Mouse (Mus musculus): Measurements from ENCODE around the gene Pum2. TPM values are rescaled to one million over a fixed set of nuclear protein-coding genes. Genes with fewer than 3 reads are reported as not detected.
"Not testable (repeated sequence)": the region's sequence is repeated elsewhere in the genome, so short reads cannot be mapped to it uniquely, and the experiment has no call there.

The Pum2 gene
- polyA plus RNA-seq, 1 experiment from 2014 or later = 41.0 TPM

DNA sequence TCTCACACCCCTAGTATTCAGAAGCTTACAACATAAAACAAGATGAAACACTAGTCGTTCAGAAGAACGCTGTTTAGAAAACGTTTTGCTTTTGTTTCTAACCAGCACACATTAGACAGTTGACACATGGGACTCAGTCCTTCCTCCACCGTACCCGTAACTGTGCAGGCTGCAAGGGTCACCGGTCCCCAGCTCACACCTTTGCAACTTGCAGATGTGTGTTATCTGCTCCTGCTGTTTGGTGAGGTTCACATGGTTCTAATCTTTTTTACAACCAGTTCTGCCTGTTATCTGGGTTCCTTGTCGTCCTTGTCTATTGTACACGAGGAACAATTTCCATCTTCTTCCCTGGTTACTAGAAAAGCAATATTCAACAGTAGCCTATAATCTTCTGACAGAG, 25.7 kb upstream of the Pum2 start:
- not testable (repeated sequence) for H3K4me2 ChIP-seq (replicated peaks); H3K4me1 ChIP-seq; ATAC-seq (ENCODE audit: insufficient number of reproducible peaks, low FRiP score, low TSS enrichment, low read depth); H3K27me3 ChIP-seq; H3K9ac ChIP-seq; H3K27ac ChIP-seq (replicated peaks); H3K4me3 ChIP-seq (replicated peaks); H3K36me3 ChIP-seq; H3K9me3 ChIP-seq (replicated peaks)
- 69% methylated on average over 8 of the region's 8 CpGs for WGBS

DNA sequence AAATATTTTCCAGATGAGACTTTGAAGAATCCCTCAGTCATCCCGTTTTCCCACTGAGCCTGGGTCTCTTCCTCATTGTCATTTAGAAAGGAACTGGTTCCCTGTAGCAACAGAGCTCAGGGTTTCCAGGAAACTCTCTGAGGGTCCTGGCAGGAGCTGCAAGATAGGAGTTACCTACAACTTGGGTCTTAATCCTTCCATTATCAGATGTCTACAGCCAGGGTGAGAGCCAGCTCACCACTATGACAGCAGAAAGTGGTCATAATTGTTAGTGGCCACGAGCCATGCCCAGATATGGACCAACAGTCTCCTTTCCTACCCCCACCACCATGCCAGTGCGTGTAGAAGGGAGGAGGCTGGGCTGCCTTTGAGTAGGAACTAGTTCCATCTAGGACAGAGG, 23.9 kb upstream of the Pum2 start:
- H3K27me3 ChIP-seq; ATAC-seq (ENCODE audit: insufficient number of reproducible peaks, low FRiP score, low TSS enrichment, low read depth); H3K36me3 ChIP-seq; H3K9ac ChIP-seq; H3K4me1 ChIP-seq; H3K4me2 ChIP-seq (replicated peaks); H3K4me3 ChIP-seq (replicated peaks); H3K9me3 ChIP-seq (replicated peaks); H3K27ac ChIP-seq (replicated peaks): not testable (repeated sequence)
- 55% methylated on average over 3 of the region's 3 CpGs for WGBS

DNA sequence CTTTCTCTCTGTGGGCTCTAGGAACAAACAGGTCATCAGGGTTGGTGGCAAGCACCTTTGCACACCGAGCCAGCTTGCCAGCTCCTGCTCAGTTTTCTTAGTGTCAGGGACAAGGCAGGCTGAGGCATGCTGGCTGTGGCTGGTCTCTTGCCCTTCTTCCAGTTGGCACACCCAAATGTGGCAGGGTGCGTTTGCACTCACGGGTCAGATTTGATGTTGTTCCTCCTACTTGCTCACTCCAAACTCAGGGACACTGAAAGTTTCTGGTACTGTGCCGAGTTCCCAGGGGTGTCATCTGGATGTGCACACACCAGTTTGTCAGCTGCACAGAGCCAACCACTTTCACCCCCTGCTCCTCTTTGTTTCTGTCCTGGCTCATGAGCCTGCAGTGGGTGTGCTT, 17.3 kb upstream of the Pum2 start:
- no peak overlapping the region for H3K4me3 ChIP-seq (replicated peaks)
- WGBS = 70% methylated on average over 4 of the region's 4 CpGs
- H3K9ac ChIP-seq = no peak overlapping the region

DNA sequence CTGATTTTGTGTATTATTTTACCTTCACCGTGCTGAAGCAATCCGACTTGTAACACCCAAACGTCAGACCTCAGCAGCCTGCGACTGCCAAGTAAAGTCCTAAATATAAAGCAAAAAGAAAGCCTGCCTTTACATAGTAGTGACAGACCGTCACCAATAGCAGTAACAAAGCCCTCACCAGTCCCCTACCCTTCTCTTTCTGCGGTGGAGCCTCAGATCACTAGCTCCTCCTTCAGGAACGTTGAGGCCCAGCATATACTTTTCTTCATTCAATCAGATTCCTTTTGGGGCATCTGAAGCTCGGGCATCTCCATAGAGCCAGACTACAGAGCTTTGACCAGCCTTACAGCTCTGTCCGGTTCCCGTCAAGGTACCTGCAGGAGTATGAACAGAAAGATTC, 16.8 kb upstream of the Pum2 start:
- Histone ChIP-seq H3K4me2 (replicated peaks) (no peak overlapping the region), H3K4me1 (no peaks in the 10 kb centered on the region), H3K4me3 (replicated peaks) (no peak overlapping the region), H3K9me3 (replicated peaks) (no peaks in the 10 kb centered on the region), H3K27ac (replicated peaks) (no peak overlapping the region), H3K9ac (no peak overlapping the region), H3K27me3 (no peaks in the 10 kb centered on the region), H3K36me3 (no peaks in the 10 kb centered on the region)
- WGBS = 65% methylated on average over 10 of the region's 10 CpGs
- no peak for ATAC-seq (ENCODE audit: insufficient number of reproducible peaks, low FRiP score, low TSS enrichment, low read depth)

More for the DNA sequence above, 17.3 kb upstream of the Pum2 start:
- H3K9me3 ChIP-seq (replicated peaks) = no peaks in the 10 kb centered on the region
- H3K36me3 ChIP-seq = no peaks in the 10 kb centered on the region
- no peak overlapping the region for H3K27ac ChIP-seq (replicated peaks)
- ATAC-seq (ENCODE audit: insufficient number of reproducible peaks, low FRiP score, low TSS enrichment, low read depth) = no peak
- H3K4me2 ChIP-seq (replicated peaks) = no peak overlapping the region
- no peaks in the 10 kb centered on the region for H3K27me3 ChIP-seq
- H3K4me1 ChIP-seq = no peaks in the 10 kb centered on the region

DNA sequence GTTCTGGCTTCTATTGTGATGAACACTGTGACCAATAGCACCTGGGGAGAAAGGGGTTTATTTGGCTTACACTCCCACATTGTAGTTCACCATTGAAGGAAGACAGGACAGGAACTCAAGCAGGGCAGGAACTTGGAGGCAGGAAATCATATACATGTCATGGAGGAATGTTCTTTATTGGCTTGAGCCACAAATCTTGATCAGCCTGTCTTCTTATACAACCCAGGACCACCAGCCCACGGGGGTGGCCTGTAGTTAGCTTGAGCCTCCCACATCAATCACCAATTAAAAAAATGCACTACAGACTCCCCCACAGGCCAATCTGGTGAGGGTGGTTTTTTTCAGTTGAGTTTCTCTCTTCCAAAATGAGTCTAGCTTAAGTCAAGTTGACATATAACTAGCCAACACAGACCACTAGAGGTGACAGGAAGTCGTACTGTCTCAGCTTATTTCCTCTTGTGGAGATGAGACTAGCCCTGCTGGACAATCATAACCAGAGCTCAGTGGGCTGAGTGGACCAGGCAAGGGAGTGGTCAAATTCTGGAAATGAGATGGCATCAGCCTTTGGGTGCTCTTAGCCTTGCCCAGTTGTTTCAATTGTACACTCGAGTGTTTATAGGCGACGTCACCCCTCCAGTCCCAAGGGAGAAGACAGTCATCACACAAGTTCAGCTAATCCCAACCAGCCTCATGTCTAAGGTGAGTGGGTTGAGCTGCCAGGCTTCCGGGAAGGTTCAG, 16.1 kb upstream of the Pum2 start:
- WGBS = 86% methylated on average over 6 of the region's 6 CpGs
- Histone ChIP-seq H3K4me1 (no peaks in the 10 kb centered on the region), H3K9ac (no peak overlapping the region), H3K9me3 (replicated peaks) (no peaks in the 10 kb centered on the region), H3K36me3 (no peaks in the 10 kb centered on the region), H3K4me2 (replicated peaks) (no peak overlapping the region), H3K27ac (replicated peaks) (no peak overlapping the region), H3K27me3 (no peaks in the 10 kb centered on the region), H3K4me3 (replicated peaks) (no peak overlapping the region)
- no peak for ATAC-seq (ENCODE audit: insufficient number of reproducible peaks, low FRiP score, low TSS enrichment, low read depth)

DNA sequence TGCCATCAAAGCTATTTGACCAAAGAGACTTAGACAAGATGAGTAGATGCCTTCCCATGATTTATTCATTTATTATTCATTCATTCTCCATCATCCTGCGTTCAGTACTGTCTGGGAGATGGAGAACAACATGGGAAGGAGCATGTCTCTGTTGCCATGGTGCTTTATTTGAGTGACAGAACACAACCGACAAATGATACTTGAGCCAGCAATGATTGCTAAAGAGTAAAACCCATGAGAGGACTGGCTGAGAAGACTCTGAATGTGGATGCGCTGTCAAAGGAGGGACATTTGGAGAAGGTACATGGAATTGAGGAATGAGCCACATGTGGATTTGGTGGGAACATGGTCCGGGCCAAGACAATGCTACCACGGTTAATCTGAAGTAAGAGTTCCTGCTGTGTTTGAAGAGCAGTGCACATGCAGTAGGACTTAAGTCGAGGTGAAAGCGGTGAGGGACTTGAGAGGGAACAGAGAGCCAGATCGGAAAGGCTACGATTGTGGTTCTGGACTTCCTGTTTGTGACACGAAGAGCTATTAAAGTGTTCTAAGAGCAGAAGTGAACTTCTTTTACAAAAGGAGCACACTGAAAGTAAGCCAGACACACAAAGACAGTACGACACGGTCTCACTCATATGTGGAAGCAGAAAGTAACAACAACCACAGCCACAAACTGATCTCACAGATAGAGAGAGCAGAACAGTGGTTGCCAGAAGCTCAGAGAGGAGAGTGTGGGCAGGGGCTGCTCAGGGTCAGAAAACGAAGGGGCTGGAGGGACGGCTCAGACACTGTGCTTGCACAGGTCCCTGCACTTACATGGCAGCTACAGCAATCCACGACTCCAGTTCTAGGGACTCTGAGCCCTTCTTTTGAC, 14.3 kb upstream of the Pum2 start:
- no peaks in the 10 kb centered on the region for H3K36me3 ChIP-seq
- no peak overlapping the region for H3K9ac ChIP-seq
- no peaks in the 10 kb centered on the region for H3K9me3 ChIP-seq (replicated peaks)
- H3K4me3 ChIP-seq (replicated peaks) = no peak overlapping the region
- no peak overlapping the region for H3K4me2 ChIP-seq (replicated peaks)
- no peaks in the 10 kb centered on the region for H3K27me3 ChIP-seq
- no peaks in the 10 kb centered on the region for H3K4me1 ChIP-seq
- ATAC-seq (ENCODE audit: insufficient number of reproducible peaks, low FRiP score, low TSS enrichment, low read depth) = no peak
- 84% methylated on average over 15 of the region's 15 CpGs for WGBS
- no peak overlapping the region for H3K27ac ChIP-seq (replicated peaks)

DNA sequence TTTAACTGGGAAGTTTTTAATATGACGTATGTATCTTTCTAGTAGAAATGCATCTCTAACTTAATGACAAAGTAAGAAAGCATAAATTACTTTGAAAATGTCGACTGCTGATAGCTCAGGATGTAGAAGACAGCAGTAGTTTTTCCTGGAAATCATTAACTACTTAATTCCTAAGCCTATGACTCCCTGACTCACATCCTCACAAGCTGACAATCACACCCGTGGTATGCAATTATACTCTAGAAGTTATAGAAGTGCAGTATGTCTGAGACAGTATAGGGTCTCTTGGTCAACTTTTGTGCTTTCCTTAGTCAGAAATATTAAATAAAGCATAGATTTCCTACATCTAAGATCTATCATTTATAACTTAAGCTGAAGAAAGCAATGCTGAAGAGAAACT, 12.2 kb upstream of the Pum2 start:
- no peaks in the 10 kb centered on the region for H3K36me3 ChIP-seq
- H3K9me3 ChIP-seq (replicated peaks) = no peaks in the 10 kb centered on the region
- ATAC-seq (ENCODE audit: insufficient number of reproducible peaks, low FRiP score, low TSS enrichment, low read depth) = no peak
- no peak overlapping the region for H3K4me3 ChIP-seq (replicated peaks)
- H3K9ac ChIP-seq = no peak overlapping the region
- WGBS = 55% methylated on average over 3 of the region's 3 CpGs
- no peaks in the 10 kb centered on the region for H3K27me3 ChIP-seq
- H3K4me2 ChIP-seq (replicated peaks) = no peak overlapping the region
- no peak overlapping the region for H3K27ac ChIP-seq (replicated peaks)
- no peaks in the 10 kb centered on the region for H3K4me1 ChIP-seq

DNA sequence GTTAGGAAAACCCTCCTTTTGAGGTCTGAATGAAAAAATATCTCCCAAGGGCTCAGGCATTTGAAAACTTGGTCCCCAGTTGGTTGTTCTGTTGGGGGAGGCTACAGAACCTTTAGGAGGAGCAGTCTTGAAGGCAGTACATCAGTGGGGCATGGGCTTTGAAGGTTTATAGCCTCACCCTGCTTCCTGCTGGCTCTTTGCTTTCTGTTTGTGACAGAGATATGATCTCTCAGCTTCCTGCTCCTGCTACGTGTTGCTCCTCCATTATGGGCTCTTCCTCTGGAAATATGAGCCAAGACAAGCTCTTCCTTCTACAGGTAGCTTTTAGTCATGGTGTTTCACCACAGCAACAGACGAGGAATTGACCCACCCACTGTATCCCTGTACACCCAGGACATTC, 11.8 kb upstream of the Pum2 start:
- Histone ChIP-seq H3K27ac (replicated peaks) (no peak overlapping the region), H3K9me3 (replicated peaks) (no peaks in the 10 kb centered on the region), H3K4me2 (replicated peaks) (no peak overlapping the region), H3K4me1 (no peaks in the 10 kb centered on the region), H3K4me3 (replicated peaks) (no peak overlapping the region), H3K36me3 (no peaks in the 10 kb centered on the region), H3K27me3 (no peaks in the 10 kb centered on the region), H3K9ac (no peak overlapping the region)
- WGBS = 19% methylated on average over 2 of the region's 2 CpGs
- no peak for ATAC-seq (ENCODE audit: insufficient number of reproducible peaks, low FRiP score, low TSS enrichment, low read depth)

DNA sequence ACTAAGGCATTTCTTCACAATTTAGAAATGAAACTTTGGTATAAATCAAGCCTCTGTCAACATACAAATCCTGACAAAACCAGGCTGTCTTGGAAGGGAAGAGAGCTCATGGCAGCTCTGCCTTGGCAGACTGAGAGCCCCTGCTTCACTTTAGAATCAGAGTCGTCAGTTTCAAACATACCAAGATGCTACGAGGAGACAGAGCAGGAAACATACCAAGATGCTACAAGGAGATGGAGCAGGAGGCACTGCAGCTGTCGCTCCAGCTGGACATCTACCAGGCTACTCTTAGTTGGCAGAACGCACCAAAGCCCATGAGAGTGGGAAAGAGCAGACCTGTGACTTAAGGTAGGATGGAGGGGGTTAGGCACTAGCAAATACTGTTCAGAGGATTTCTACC, 11.2 kb upstream of the Pum2 start:
- no peak overlapping the region for H3K9ac ChIP-seq
- no peak for ATAC-seq (ENCODE audit: insufficient number of reproducible peaks, low FRiP score, low TSS enrichment, low read depth)
- 86% methylated on average over 4 of the region's 4 CpGs for WGBS
- no peak overlapping the region for H3K4me2 ChIP-seq (replicated peaks)
- H3K9me3 ChIP-seq (replicated peaks) = no peaks in the 10 kb centered on the region
- no peak overlapping the region for H3K4me3 ChIP-seq (replicated peaks)
- no peaks in the 10 kb centered on the region for H3K36me3 ChIP-seq
- no peaks in the 10 kb centered on the region for H3K4me1 ChIP-seq
- no peaks in the 10 kb centered on the region for H3K27me3 ChIP-seq
- no peak overlapping the region for H3K27ac ChIP-seq (replicated peaks)

DNA sequence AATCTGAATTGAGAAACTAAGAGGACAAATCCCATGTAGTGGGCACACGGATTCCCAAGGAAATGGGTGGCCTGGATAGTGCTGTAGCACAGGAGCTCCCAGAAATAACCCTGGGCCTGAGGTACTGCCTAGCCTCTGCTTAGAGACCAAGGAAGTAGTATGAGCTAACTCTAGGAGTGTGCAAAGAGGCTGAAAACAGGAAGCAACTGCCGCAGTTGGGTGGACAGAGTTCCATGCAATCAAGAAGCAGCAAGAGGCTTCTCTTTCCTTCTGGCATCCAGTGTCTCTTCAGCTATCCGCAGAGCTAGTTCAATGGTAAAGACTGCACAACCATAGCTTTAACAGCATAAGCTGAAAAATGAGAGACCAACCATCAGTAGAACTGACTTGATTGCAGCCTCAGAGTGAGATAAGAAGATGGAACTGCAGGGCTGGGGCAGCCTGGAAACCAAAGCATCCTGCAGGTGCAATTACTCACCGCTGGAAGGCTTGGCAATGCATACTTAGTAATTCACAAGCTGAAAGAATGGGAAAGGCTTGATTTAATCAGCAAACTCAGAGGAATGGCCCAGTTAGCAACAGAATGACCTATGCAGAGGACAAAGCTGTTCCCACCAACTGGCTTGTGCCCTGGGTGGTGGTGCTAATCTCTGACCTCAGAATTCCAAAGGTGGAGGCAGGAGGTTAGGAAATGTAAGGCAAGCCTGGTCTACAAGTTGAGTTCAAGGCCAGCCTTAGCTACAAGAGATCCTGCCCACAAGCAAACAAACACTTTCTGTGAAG, 6.3 kb upstream of the Pum2 start:
- Histone ChIP-seq H3K9me3 (replicated peaks) (no peaks in the 10 kb centered on the region), H3K4me2 (replicated peaks) (no peak overlapping the region), H3K27ac (replicated peaks) (no peak overlapping the region), H3K27me3 (no peaks in the 10 kb centered on the region), H3K4me3 (replicated peaks) (no peak overlapping the region), H3K36me3 (no peaks in the 10 kb centered on the region), H3K9ac (no peak overlapping the region), H3K4me1 (no peaks in the 10 kb centered on the region)
- ATAC-seq (ENCODE audit: insufficient number of reproducible peaks, low FRiP score, low TSS enrichment, low read depth) = no peak
- WGBS = 84% methylated on average over 4 of the region's 4 CpGs

DNA sequence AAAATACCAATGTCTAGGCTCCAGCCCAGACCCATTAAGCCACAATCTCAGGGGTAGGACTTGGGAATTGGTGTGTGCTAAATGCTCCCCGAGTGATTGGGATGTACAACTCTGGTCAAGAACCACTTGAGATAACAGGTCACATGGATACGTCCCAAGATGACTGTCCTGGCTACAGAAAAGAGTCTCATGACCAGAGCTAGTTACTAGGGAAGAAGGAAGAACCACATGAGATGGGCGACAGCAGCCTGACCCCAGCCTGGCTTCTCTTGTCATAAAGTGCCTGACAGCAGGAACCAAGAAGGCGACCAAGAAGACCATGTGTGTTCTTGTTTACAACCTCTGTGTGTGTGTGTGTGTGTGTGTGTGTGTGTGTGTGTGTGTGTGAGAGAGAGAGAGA, 4.5 kb upstream of the Pum2 start:
- Histone ChIP-seq H3K27me3 (no peaks in the 10 kb centered on the region), H3K4me3 (replicated peaks) (no peak overlapping the region), H3K4me2 (replicated peaks) (no peak overlapping the region), H3K4me1 (peaks cover 6% of the 10 kb centered on the region; the same call in 1 of the 2 replicates), H3K27ac (replicated peaks) (no peak overlapping the region), H3K9ac (no peak overlapping the region), H3K9me3 (replicated peaks) (no peaks in the 10 kb centered on the region), H3K36me3 (no peaks in the 10 kb centered on the region)
- ATAC-seq (ENCODE audit: insufficient number of reproducible peaks, low FRiP score, low TSS enrichment, low read depth) = no peak
- WGBS = 82% methylated on average over 4 of the region's 4 CpGs
